Mouse (Mus musculus) forebrain, embryonic 14.5 days (tissue): ENCODE measurements around the gene Cenpt. TPM values are rescaled to one million over a fixed set of nuclear protein-coding genes. Genes with fewer than 3 reads are reported as not detected.

ENCODE experiments used
- ATAC-seq: fragments of 200-750 bp; cut with Nextera tagmentation; 2 replicates; pipeline ENCODE4 v1.8.0; 2017; ENCODE audit warnings: mild to moderate bottlenecking, moderate library complexity
- DNase-seq: peaks from one replicate; pipeline ENCODE4 v3.0.0-alpha.2; 2015; ENCODE audit warnings: low spot score
- H3K27ac ChIP-seq: fragments of 300-500 bp; sonication (generic); 2 replicates; pipeline ENCODE4 v1.5.1; 2014; ENCODE audit warnings: low read depth, mild to moderate bottlenecking, control low read depth, low read length, moderate library complexity
- H3K27me3 ChIP-seq: fragments of 300-500 bp; sonication (generic); replicated peaks from 2 replicates; pipeline ENCODE4 v1.6.1; 2014; ENCODE audit warnings: low read length, control low read depth, mixed read lengths; ENCODE audit not compliant: control insufficient read depth, insufficient read depth
- H3K36me3 ChIP-seq: fragments of 300-500 bp; sonication (generic); 2 replicates; pipeline ENCODE4 v1.6.1; 2014; ENCODE audit warnings: low read length, control low read depth; ENCODE audit not compliant: control insufficient read depth, insufficient read depth
- H3K4me1 ChIP-seq: fragments of 300-500 bp; sonication (generic); 2 replicates; pipeline ENCODE4 v1.6.1; 2014; ENCODE audit warnings: antibody characterized with exemption, low read length, control low read depth; ENCODE audit not compliant: control insufficient read depth, insufficient read depth
- H3K4me2 ChIP-seq: fragments of 300-500 bp; sonication (generic); 2 replicates; pipeline ENCODE4 v1.6.1; 2014; ENCODE audit warnings: mild to moderate bottlenecking, control low read depth, low read length
- H3K4me3 ChIP-seq: fragments of 300-500 bp; sonication (generic); 2 replicates; pipeline ENCODE4 v1.5.1; 2014; ENCODE audit warnings: low read depth, low read length, control low read depth
- H3K9ac ChIP-seq: fragments of 300-500 bp; sonication (generic); 2 replicates; pipeline ENCODE4 v1.6.1; 2014; ENCODE audit warnings: mild to moderate bottlenecking, low read length, control low read depth, moderate library complexity
- H3K9me3 ChIP-seq: fragments of 300-500 bp; sonication (generic); replicated peaks from 2 replicates; pipeline ENCODE4 v1.6.1; 2016; ENCODE audit warnings: low read length, control low read depth, mixed read lengths; ENCODE audit not compliant: control insufficient read depth
- WGBS: fragments of 180-500 bp; shearing (Covaris S2); extraction: QIAGEN DNeasy Blood & Tissue Kit; methylation state at CpG from one replicate; pipeline ENCODE4 v1.1.7; 2014; 5-methylcytosine and 5-hydroxymethylcytosine counted together
- polyA plus RNA-seq: library from polyadenylated mRNA; unstranded; fragments of >200 nt; fragmentation: Nextera tagmentation; extraction: Ambion mirVana; gene quantifications from 2 replicates; pipeline ENCODE4 v1.2.1, GENCODE M21; 2014

Gene Cenpt
- polyA plus RNA-seq, 1 experiment from 2014 or later, result 50.7 TPM

GRCm38 (mm10) chr8:105880754-105881520, 27.9 kb upstream of the Cenpt start, which contains the start of gene Edc4:
Gene Edc4, plus strand, starts transcription at chr8:105880881.
- peak; percentile 80 for DNase-seq
- peak; percentile 90 for ATAC-seq
- peaks cover 13% of the 10 kb centered on the region for H3K4me1 ChIP-seq
- H3K9ac ChIP-seq, result peak within 1 kb of the TSS; percentile 81
- under 1% methylated on average over 45 of the region's 45 CpGs for WGBS
- peak within 1 kb of the TSS; percentile 67 for H3K4me3 ChIP-seq
- no peaks in the 10 kb centered on the region for H3K27me3 ChIP-seq
- no peak within 1 kb of the TSS for H3K27ac ChIP-seq
- H3K4me2 ChIP-seq, result peak within 1 kb of the TSS; percentile 67
- H3K9me3 ChIP-seq, result no peaks in the 10 kb centered on the region
- H3K36me3 ChIP-seq, result peaks cover 52% of the 10 kb centered on the region

GRCm38 (mm10) chr8:105874301-105874700, 21.2 kb upstream of the Cenpt start:
- Histone ChIP-seq H3K4me2 (no peak overlapping the region), H3K27me3 (no peaks in the 10 kb centered on the region), H3K27ac (no peak overlapping the region), H3K9me3 (no peaks in the 10 kb centered on the region), H3K4me3 (no peak overlapping the region), H3K4me1 (no peaks in the 10 kb centered on the region), H3K36me3 (peaks cover 80% of the 10 kb centered on the region), H3K9ac (no peak overlapping the region)
- ATAC-seq, result no peak
- no peak for DNase-seq
- 87% methylated on average over 6 of the region's 6 CpGs for WGBS

- Histone ChIP-seq H3K4me2 (no peak overlapping the region), H3K9ac (no peak overlapping the region), H3K36me3 (peaks cover 54% of the 10 kb centered on the region), H3K27ac (no peak overlapping the region), H3K9me3 (no peaks in the 10 kb centered on the region), H3K4me1 (peaks cover 8% of the 10 kb centered on the region), H3K4me3 (no peak overlapping the region), H3K27me3 (no peaks in the 10 kb centered on the region)
- DNase-seq (no peak), ATAC-seq (no peak)
- 84% methylated on average over 6 of the region's 6 CpGs for WGBS
Observed at GRCm38 (mm10) chr8:105866364-105867029, 13.4 kb upstream of the Cenpt start.

- peaks cover 19% of the 10 kb centered on the region for H3K4me1 ChIP-seq
Observed at GRCm38 (mm10) chr8:105861951-105862350, 8.9 kb upstream of the Cenpt start.

GRCm38 (mm10) chr8:105860143-105860981, 7.3 kb upstream of the Cenpt start, which contains the start of gene Nutf2:
Gene Nutf2, plus strand, starts transcription at chr8:105860580.
- Histone ChIP-seq H3K4me1 (peaks cover 29% of the 10 kb centered on the region), H3K4me3 (peak within 1 kb of the TSS; percentile 97), H3K4me2 (peak within 1 kb of the TSS; percentile 68), H3K36me3 (peaks cover 13% of the 10 kb centered on the region; the same call in 1 of the 2 replicates), H3K9ac (peak within 1 kb of the TSS; percentile 95), H3K27me3 (no peaks in the 10 kb centered on the region), H3K27ac (peak within 1 kb of the TSS; percentile 87), H3K9me3 (no peaks in the 10 kb centered on the region)
- under 1% methylated on average over 58 of the region's 59 CpGs for WGBS
- DNase-seq, result peak; percentile 100
- ATAC-seq, result peak; percentile 97

More at GRCm38 (mm10) chr8:105861951-105862350, 8.9 kb upstream of the Cenpt start:
- Histone ChIP-seq H3K27ac (no peak overlapping the region), H3K27me3 (no peaks in the 10 kb centered on the region), H3K36me3 (peaks cover 26% of the 10 kb centered on the region), H3K9ac (peak overlapping the region; percentile 95), H3K9me3 (no peaks in the 10 kb centered on the region), H3K4me2 (peak overlapping the region; percentile 68), H3K4me3 (peak overlapping the region; percentile 97)
- 0% methylated on average over 1 of the region's 1 CpGs for WGBS
- DNase-seq (no peak), ATAC-seq (no peak)

GRCm38 (mm10) chr8:105859314-105859713, 6.2 kb upstream of the Cenpt start:
- Histone ChIP-seq H3K4me2 (peak overlapping the region; percentile 67; the same call in 1 of the 2 replicates), H3K4me3 (no peak overlapping the region), H3K27ac (0 out of 2 replicates have a peak overlapping the region, but pooled peaks have one; percentile 14), H3K27me3 (no peaks in the 10 kb centered on the region), H3K36me3 (peaks cover 13% of the 10 kb centered on the region; the same call in 1 of the 2 replicates), H3K4me1 (peaks cover 29% of the 10 kb centered on the region), H3K9ac (no peak overlapping the region), H3K9me3 (no peaks in the 10 kb centered on the region)
- ATAC-seq, result no peak
- 76% methylated on average over 5 of the region's 5 CpGs for WGBS
- DNase-seq, result no peak

GRCm38 (mm10) chr8:105858495-105858894, 5.4 kb upstream of the Cenpt start:
- no peaks in the 10 kb centered on the region for H3K27me3 ChIP-seq
- H3K4me2 ChIP-seq, result no peak overlapping the region
- peaks cover 29% of the 10 kb centered on the region for H3K4me1 ChIP-seq
- no peak overlapping the region for H3K4me3 ChIP-seq
- peaks cover 11% of the 10 kb centered on the region; the same call in 1 of the 2 replicates for H3K36me3 ChIP-seq
- no peak for DNase-seq
- H3K9me3 ChIP-seq, result no peaks in the 10 kb centered on the region
- ATAC-seq, result no peak
- 82% methylated on average over 5 of the region's 5 CpGs for WGBS
- no peak overlapping the region for H3K27ac ChIP-seq
- H3K9ac ChIP-seq, result no peak overlapping the region

- Histone ChIP-seq H3K27ac (0 out of 2 replicates have a peak overlapping the region, but pooled peaks have one; percentile 21), H3K36me3 (peaks cover 7% of the 10 kb centered on the region; the same call in 1 of the 2 replicates), H3K4me2 (peak overlapping the region; percentile 98), H3K27me3 (no peaks in the 10 kb centered on the region), H3K4me3 (peak overlapping the region; percentile 70), H3K9me3 (no peaks in the 10 kb centered on the region), H3K4me1 (peaks cover 20% of the 10 kb centered on the region), H3K9ac (peak overlapping the region; percentile 81)
- ATAC-seq (no peak), DNase-seq (no peak)
- 28% methylated on average over 15 of the region's 15 CpGs for WGBS
Observed at GRCm38 (mm10) chr8:105856168-105856835, 3.2 kb upstream of the Cenpt start.
